Mouse (Mus musculus): ENCODE measurements around the gene Megf11.

DNA sequence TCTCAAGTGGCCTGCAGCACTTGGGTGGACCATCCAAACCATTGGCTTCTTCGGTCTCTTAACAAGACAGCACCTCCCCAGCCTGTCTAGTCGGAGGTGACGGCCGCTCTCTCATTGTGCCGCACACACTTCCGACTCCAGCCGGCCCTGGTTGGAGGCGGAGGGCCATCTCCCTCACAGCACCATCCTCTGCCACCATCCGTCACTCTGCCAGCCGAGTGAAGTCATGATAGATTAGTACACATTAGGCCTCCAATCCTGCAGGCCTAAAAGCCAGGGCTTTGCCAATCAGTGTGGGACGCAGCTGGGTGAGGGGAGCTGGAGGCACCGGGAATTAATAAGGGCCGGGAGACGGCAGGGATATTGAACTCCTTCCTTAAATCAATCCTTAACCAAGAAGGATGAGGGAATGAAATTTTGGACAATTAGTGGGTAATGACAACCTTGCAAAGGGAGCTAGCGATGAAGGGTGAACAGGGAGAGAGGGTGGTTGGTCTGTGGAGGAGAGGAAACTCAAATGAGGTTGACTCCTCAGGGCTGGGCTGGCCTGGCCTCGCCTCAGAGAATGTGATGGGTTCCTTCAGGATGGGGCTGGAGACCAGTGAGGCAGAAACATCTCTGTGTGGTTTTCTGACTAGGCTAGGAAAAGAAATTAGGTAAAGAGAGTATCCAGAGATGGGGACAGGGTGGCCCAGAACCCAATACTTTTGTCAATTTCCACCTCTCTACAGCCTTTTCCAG is 76.3 kb downstream of the Megf11 start:
- no peak for TF ChIP-seq FLI1 (IDR thresholded peaks at IDR 0.05; ENCODE audit: low read length)
- TF ChIP-seq GATA1 (IDR thresholded peaks at IDR 0.05; ENCODE audit: borderline replicate concordance, low read length): no peak

Data from megakaryocyte, embryonic 14.5 days (primary cell).